Mouse (Mus musculus): ENCODE results near the gene Fam69b. TPM values are rescaled to one million over a fixed set of nuclear protein-coding genes. Genes with fewer than 3 reads are reported as not detected.

Gene Fam69b
- 12.2 and 14.5 TPM in 2 replicates for polyA plus RNA-seq (2012; rRNA removed)

DNA sequence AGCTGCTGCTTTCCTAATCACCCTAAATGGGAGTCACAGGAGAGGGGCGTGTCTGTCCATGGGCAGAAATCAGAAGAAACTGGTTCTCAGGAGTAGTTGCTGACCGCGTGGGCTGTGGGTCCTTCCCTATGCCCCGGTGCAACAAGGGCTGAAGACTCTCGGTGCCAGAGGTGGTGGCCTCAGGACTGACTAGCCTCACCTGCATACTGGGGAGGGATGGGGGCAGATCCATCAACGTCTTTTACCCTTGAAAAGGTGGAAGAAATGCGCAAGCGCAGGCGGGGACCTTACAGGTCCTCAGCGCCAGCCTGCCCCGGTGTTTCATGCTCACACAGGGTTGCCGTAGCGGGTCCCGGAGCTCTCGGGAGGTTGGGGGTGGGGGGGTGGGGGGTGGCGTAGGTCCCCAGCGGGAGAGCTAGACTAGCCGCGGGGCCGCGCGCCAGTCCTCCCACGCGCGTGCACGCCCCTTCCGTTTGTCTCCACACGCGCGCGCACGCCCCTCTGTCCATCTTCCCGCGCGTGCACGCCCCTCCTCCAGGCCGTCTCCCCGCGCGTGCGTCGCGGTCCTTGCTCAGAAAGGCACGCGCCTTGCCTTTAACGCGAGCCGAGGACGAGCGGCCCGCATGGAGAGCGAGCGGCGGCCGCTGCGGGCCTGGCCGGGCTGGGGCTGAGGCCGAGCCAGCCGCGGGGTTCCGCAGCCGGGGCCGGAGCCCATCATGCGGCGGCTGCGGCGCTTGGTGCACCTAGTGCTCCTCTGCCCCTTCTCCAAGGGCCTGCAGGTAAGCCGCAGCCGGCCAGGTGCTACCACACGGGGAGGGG, at the start of gene Fam69b:
TSS of gene Fam69b (plus strand) at position 537 of the 819 bp plus-strand sequence.
- Histone ChIP-seq H3K27ac (ENCODE audit: insufficient read depth, low read depth, low read length) (no peak within 1 kb of the TSS), H3K36me3 (ENCODE audit: control insufficient read depth, insufficient read depth, low read length) (no peaks in the 10 kb centered on the region), H3K27me3 (replicated peaks; ENCODE audit: control insufficient read depth, insufficient read depth, low read length) (no peaks in the 10 kb centered on the region), H3K4me1 (ENCODE audit: control insufficient read depth, insufficient read depth, low read length) (no peaks in the 10 kb centered on the region), H3K4me3 (ENCODE audit: insufficient read depth, low read depth, low read length) (peak within 1 kb of the TSS; percentile 50)
- WGBS: under 1% methylated on average over 69 of the region's 70 CpGs
- TF ChIP-seq POLR2A (IDR thresholded peaks at IDR 0.05; ENCODE audit: low read depth, low read length): no peak
- no peak for TF ChIP-seq CTCF (conservative IDR thresholded peaks at IDR 0.05; ENCODE audit: insufficient read depth, insufficient read length, low read depth, low read length)
- peak; percentile 72 for DNase-seq

DNA sequence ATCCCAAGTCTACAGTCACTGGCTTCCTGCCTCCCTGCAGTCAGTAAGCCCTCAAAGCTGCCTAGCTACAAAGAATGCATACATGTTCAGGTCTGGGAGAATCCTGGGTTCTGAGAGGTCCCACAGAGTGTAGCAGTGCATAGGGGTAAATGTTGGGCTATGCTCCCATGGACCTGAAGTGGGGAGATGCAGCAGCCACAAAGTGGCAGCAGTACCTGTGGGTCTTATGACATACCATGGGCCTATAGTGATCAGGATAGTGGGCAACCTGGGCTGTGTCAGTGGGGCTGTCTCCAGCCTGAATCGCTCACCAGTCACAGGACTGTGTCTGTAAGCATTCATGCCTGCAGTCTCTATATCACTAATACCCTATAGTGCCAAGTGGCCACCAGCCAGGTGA, 48.5 kb upstream of the Fam69b start, which contains the start of gene Egfl7:
TSS of gene Egfl7 (plus strand) at position 301 of the 400 bp plus-strand sequence.
- no peak for TF ChIP-seq CTCF (conservative IDR thresholded peaks at IDR 0.05; ENCODE audit: insufficient read depth, insufficient read length, low read depth, low read length)
- no peak for TF ChIP-seq POLR2A (IDR thresholded peaks at IDR 0.05; ENCODE audit: low read depth, low read length)
- no peaks in the 10 kb centered on the region for H3K36me3 ChIP-seq (ENCODE audit: control insufficient read depth, insufficient read depth, low read length)
- no peaks in the 10 kb centered on the region for H3K4me1 ChIP-seq (ENCODE audit: control insufficient read depth, insufficient read depth, low read length)
- H3K27me3 ChIP-seq (replicated peaks; ENCODE audit: control insufficient read depth, insufficient read depth, low read length): no peaks in the 10 kb centered on the region
- DNase-seq: no peak
- peak within 1 kb of the TSS; percentile 78 for H3K27ac ChIP-seq (ENCODE audit: insufficient read depth, low read depth, low read length)
- H3K4me3 ChIP-seq (ENCODE audit: insufficient read depth, low read depth, low read length): peak within 1 kb of the TSS; percentile 14; the same call in 1 of the 2 replicates
- 91% methylated on average over 1 of the region's 1 CpGs for WGBS

- peak; percentile 74 for DNase-seq
- H3K4me1 ChIP-seq (ENCODE audit: control insufficient read depth, insufficient read depth, low read length): no peaks in the 10 kb centered on the region
- H3K36me3 ChIP-seq (ENCODE audit: control insufficient read depth, insufficient read depth, low read length): no peaks in the 10 kb centered on the region
- no peaks in the 10 kb centered on the region for H3K27me3 ChIP-seq (replicated peaks; ENCODE audit: control insufficient read depth, insufficient read depth, low read length)
- peak overlapping the region; percentile 14; the same call in 1 of the 2 replicates for H3K4me3 ChIP-seq (ENCODE audit: insufficient read depth, low read depth, low read length)
- TF ChIP-seq POLR2A (IDR thresholded peaks at IDR 0.05; ENCODE audit: low read depth, low read length) (peak; percentile 31), CTCF (conservative IDR thresholded peaks at IDR 0.05; ENCODE audit: insufficient read depth, insufficient read length, low read depth, low read length) (no peak)
- peak overlapping the region; percentile 69 for H3K27ac ChIP-seq (ENCODE audit: insufficient read depth, low read depth, low read length)
- WGBS: 85% methylated on average over 5 of the region's 5 CpGs
Observed at GRCm38 (mm10) chr2:26580751-26581150, 47.5 kb upstream of the Fam69b start.

- 64% methylated on average over 2 of the region's 2 CpGs for WGBS
- Histone ChIP-seq H3K4me3 (ENCODE audit: insufficient read depth, low read depth, low read length) (peak overlapping the region; percentile 0), H3K27me3 (replicated peaks; ENCODE audit: control insufficient read depth, insufficient read depth, low read length) (no peaks in the 10 kb centered on the region), H3K4me1 (ENCODE audit: control insufficient read depth, insufficient read depth, low read length) (no peaks in the 10 kb centered on the region), H3K36me3 (ENCODE audit: control insufficient read depth, insufficient read depth, low read length) (peaks cover 2% of the 10 kb centered on the region; the same call in 1 of the 2 replicates), H3K27ac (ENCODE audit: insufficient read depth, low read depth, low read length) (peak overlapping the region; percentile 69)
- TF ChIP-seq POLR2A (IDR thresholded peaks at IDR 0.05; ENCODE audit: low read depth, low read length) (no peak), CTCF (conservative IDR thresholded peaks at IDR 0.05; ENCODE audit: insufficient read depth, insufficient read length, low read depth, low read length) (no peak)
- DNase-seq: peak; percentile 81
Observed at GRCm38 (mm10) chr2:26582203-26582602, 46.1 kb upstream of the Fam69b start.

GRCm38 (mm10) chr2:26582741-26583140, 45.5 kb upstream of the Fam69b start:
- 62% methylated on average over 7 of the region's 7 CpGs for WGBS
- H3K27ac ChIP-seq (ENCODE audit: insufficient read depth, low read depth, low read length): peak overlapping the region; percentile 69
- peak overlapping the region; percentile 16 for H3K4me3 ChIP-seq (ENCODE audit: insufficient read depth, low read depth, low read length)
- TF ChIP-seq CTCF (conservative IDR thresholded peaks at IDR 0.05; ENCODE audit: insufficient read depth, insufficient read length, low read depth, low read length): no peak
- no peak for TF ChIP-seq POLR2A (IDR thresholded peaks at IDR 0.05; ENCODE audit: low read depth, low read length)
- no peaks in the 10 kb centered on the region for H3K27me3 ChIP-seq (replicated peaks; ENCODE audit: control insufficient read depth, insufficient read depth, low read length)
- DNase-seq: no peak
- no peaks in the 10 kb centered on the region for H3K4me1 ChIP-seq (ENCODE audit: control insufficient read depth, insufficient read depth, low read length)
- H3K36me3 ChIP-seq (ENCODE audit: control insufficient read depth, insufficient read depth, low read length): peaks cover 2% of the 10 kb centered on the region; the same call in 1 of the 2 replicates

- H3K4me1 ChIP-seq (ENCODE audit: control insufficient read depth, insufficient read depth, low read length): no peaks in the 10 kb centered on the region
- peak overlapping the region; percentile 94 for H3K27ac ChIP-seq (ENCODE audit: insufficient read depth, low read depth, low read length)
- 52% methylated on average over 11 of the region's 11 CpGs for WGBS
- TF ChIP-seq CTCF (conservative IDR thresholded peaks at IDR 0.05; ENCODE audit: insufficient read depth, insufficient read length, low read depth, low read length) (no peak), POLR2A (IDR thresholded peaks at IDR 0.05; ENCODE audit: low read depth, low read length) (peak; percentile 99)
- DNase-seq: peak; percentile 90
- H3K27me3 ChIP-seq (replicated peaks; ENCODE audit: control insufficient read depth, insufficient read depth, low read length): no peaks in the 10 kb centered on the region
- H3K4me3 ChIP-seq (ENCODE audit: insufficient read depth, low read depth, low read length): peak overlapping the region; percentile 83
- H3K36me3 ChIP-seq (ENCODE audit: control insufficient read depth, insufficient read depth, low read length): peaks cover 2% of the 10 kb centered on the region; the same call in 1 of the 2 replicates
Observed at GRCm38 (mm10) chr2:26583640-26584039, 44.6 kb upstream of the Fam69b start.

DNA sequence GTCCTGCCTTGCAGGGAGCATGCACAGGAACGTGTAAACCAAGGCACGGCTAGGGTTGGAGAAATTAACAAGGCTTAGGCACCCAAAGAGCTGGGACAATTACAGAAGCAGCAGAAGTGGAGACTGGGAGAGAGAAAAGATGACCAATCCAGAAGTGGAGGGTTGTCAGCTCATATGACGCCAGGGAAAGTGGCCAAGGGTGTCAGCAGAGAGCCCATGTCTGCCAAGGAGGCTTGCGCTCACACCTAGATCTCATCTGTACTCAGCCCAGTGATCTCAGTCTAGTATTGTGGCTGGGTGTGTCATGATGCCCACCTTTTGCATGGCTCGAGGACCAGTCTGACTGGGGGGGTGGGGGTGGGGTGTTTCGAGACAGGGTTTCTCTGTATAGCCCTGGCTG, 42.5 kb upstream of the Fam69b start:
- H3K4me3 ChIP-seq (ENCODE audit: insufficient read depth, low read depth, low read length): peak overlapping the region; percentile 47

More for the DNA sequence above, 42.5 kb upstream of the Fam69b start:
- WGBS: 35% methylated on average over 6 of the region's 6 CpGs
- peaks cover 2% of the 10 kb centered on the region; the same call in 1 of the 2 replicates for H3K36me3 ChIP-seq (ENCODE audit: control insufficient read depth, insufficient read depth, low read length)
- H3K4me1 ChIP-seq (ENCODE audit: control insufficient read depth, insufficient read depth, low read length): no peaks in the 10 kb centered on the region
- H3K27me3 ChIP-seq (replicated peaks; ENCODE audit: control insufficient read depth, insufficient read depth, low read length): no peaks in the 10 kb centered on the region
- no peak for TF ChIP-seq CTCF (conservative IDR thresholded peaks at IDR 0.05; ENCODE audit: insufficient read depth, insufficient read length, low read depth, low read length)
- TF ChIP-seq POLR2A (IDR thresholded peaks at IDR 0.05; ENCODE audit: low read depth, low read length): no peak
- peak overlapping the region; percentile 34 for H3K27ac ChIP-seq (ENCODE audit: insufficient read depth, low read depth, low read length)
- DNase-seq: no peak

All from kidney, adult 2 months (tissue).